Mouse (Mus musculus): ENCODE data around the gene Gjd3. TPM values are rescaled to one million over a fixed set of nuclear protein-coding genes. Genes with fewer than 3 reads are reported as not detected.

Gene Gjd3
- total and polyA plus RNA-seq, 2 experiments from 2014 or later: 4.5 to 5.1 TPM

DNA sequence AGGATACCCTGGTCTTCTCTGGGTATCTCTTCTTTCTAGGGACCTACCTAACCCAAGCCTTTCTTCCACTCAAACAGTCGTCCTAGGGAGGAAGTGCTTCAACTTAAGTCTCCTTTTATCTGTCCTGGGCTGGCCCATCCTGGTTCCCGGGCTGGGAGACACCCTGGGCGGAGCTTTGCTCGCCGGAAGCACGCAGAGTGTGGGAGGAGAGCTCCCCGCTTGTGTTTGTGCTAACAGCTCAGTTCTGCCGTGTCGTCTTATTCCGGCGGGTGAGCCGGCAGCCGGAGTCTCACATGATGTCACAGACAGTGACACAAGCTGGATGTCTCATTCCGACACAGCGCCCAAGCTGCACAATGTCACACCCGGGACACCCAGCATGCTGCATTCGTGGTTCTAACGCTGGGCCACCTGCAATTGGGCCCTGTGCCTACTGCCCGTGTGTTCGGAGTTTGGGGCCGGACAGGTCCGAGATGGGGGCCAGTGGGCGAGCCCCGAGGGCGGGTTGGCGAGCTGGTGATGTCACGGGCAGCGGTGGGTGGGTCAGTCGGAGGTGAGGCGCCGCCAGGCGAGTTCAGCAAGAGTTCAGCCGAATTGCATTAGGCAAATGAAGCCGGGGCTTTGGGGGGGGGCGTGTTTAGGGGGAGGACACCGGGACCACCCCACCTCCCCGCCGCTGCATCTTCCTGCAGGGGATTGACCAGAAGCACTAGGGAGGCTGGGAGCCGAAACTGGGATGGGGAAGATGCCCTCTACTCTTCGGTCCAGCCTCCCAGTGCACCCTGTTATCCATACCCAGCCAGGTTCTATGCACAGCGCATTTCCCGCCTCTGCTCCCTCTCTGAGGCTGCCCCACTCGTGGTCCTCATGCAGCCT lies 23.1 kb downstream of the Gjd3 start:
- Histone ChIP-seq H3K4me3 (ENCODE audit: low read depth, low read length) (peak overlapping the region; percentile 57), H3K27ac (ENCODE audit: low read depth, low read length) (no peak overlapping the region), H3K36me3 (ENCODE audit: insufficient read depth, low read length) (no peaks in the 10 kb centered on the region), H3K27me3 (ENCODE audit: insufficient read depth, low read length) (no peaks in the 10 kb centered on the region), H3K9ac (replicated peaks; ENCODE audit: low read length, poor library complexity, severe bottlenecking) (peak overlapping the region; percentile 65), H3K4me1 (ENCODE audit: insufficient read depth, low read length) (peaks cover 30% of the 10 kb centered on the region), H3K4me2 (ENCODE audit: low read depth, low read length, poor library complexity, severe bottlenecking) (peak overlapping the region; percentile 99), H3K9me3 (ENCODE audit: low read length) (no peaks in the 10 kb centered on the region)
- no peak for TF ChIP-seq CTCF (IDR thresholded peaks at IDR 0.05)
- DNase-seq (ENCODE audit: low spot score) (peak; percentile 73), ATAC-seq (ENCODE audit: low FRiP score) (0 out of 2 replicates have a peak, but pooled peaks have one; percentile 15)
- under 1% methylated on average over 43 of the region's 43 CpGs for WGBS

DNA sequence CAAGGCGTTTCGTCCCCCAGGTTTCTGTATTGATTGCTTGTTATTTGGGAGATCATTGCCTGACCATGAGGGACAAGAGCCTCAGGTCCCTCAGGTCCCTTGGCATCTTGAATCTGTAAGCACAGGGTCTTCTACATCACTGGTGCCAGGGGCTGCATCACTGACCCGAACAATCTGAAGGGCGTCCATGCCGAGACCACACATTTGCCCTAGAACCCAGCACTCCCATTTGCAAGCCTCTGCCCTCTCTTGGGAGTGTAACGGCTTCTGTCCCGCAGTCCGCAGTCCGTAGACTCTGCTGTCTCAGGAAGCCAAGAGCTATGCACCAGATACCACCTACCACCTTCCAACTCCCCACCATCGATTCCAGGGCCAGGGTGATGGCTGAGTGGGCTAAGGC lies 26.5 kb downstream of the Gjd3 start:
- no peak for ATAC-seq (ENCODE audit: low FRiP score)
- DNase-seq (ENCODE audit: low spot score): no peak
- Histone ChIP-seq H3K27ac (ENCODE audit: low read depth, low read length) (no peak overlapping the region), H3K4me2 (ENCODE audit: low read depth, low read length, poor library complexity, severe bottlenecking) (no peak overlapping the region), H3K9ac (replicated peaks; ENCODE audit: low read length, poor library complexity, severe bottlenecking) (no peak overlapping the region), H3K4me1 (ENCODE audit: insufficient read depth, low read length) (peaks cover 14% of the 10 kb centered on the region), H3K27me3 (ENCODE audit: insufficient read depth, low read length) (no peaks in the 10 kb centered on the region), H3K9me3 (ENCODE audit: low read length) (no peaks in the 10 kb centered on the region), H3K36me3 (ENCODE audit: insufficient read depth, low read length) (no peaks in the 10 kb centered on the region), H3K4me3 (ENCODE audit: low read depth, low read length) (no peak overlapping the region)
- WGBS: 82% methylated on average over 10 of the region's 10 CpGs
- no peak for TF ChIP-seq CTCF (IDR thresholded peaks at IDR 0.05)

DNA sequence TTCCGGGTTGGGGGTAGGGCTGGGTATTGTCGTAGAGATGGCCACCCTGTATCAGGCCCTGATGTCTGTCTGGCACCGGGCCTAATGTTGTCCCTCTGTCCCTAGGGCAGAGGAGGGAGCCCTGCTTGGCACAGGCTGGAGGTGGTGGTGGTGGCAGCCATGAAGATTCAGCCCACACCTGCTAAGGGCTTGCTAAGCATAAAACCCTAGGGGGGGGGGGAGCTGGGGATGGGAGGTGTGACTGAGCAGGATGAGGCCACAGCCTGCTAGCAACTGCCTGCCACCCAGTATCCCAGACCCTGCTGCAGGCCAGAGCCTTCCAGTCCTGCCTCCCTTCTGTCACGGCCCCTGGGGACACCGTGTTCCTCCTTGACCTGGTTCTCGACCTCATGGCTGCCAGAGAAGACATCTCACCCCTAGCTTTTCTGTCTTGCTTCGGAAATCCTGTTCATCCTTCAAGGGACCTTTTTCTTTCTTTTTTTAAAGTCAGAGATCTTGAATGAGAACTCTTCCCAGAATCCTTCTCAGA lies 27.0 kb downstream of the Gjd3 start:
- Histone ChIP-seq H3K4me1 (ENCODE audit: insufficient read depth, low read length) (peaks cover 11% of the 10 kb centered on the region; the same call in 1 of the 2 replicates), H3K27me3 (ENCODE audit: insufficient read depth, low read length) (no peaks in the 10 kb centered on the region), H3K9ac (replicated peaks; ENCODE audit: low read length, poor library complexity, severe bottlenecking) (no peak overlapping the region), H3K4me2 (ENCODE audit: low read depth, low read length, poor library complexity, severe bottlenecking) (no peak overlapping the region), H3K27ac (ENCODE audit: low read depth, low read length) (no peak overlapping the region), H3K9me3 (ENCODE audit: low read length) (no peaks in the 10 kb centered on the region), H3K4me3 (ENCODE audit: low read depth, low read length) (no peak overlapping the region), H3K36me3 (ENCODE audit: insufficient read depth, low read length) (no peaks in the 10 kb centered on the region)
- ATAC-seq (ENCODE audit: low FRiP score): no peak
- no peak for DNase-seq (ENCODE audit: low spot score)
- TF ChIP-seq CTCF (IDR thresholded peaks at IDR 0.05): no peak
- WGBS: 41% methylated on average over 7 of the region's 7 CpGs

DNA sequence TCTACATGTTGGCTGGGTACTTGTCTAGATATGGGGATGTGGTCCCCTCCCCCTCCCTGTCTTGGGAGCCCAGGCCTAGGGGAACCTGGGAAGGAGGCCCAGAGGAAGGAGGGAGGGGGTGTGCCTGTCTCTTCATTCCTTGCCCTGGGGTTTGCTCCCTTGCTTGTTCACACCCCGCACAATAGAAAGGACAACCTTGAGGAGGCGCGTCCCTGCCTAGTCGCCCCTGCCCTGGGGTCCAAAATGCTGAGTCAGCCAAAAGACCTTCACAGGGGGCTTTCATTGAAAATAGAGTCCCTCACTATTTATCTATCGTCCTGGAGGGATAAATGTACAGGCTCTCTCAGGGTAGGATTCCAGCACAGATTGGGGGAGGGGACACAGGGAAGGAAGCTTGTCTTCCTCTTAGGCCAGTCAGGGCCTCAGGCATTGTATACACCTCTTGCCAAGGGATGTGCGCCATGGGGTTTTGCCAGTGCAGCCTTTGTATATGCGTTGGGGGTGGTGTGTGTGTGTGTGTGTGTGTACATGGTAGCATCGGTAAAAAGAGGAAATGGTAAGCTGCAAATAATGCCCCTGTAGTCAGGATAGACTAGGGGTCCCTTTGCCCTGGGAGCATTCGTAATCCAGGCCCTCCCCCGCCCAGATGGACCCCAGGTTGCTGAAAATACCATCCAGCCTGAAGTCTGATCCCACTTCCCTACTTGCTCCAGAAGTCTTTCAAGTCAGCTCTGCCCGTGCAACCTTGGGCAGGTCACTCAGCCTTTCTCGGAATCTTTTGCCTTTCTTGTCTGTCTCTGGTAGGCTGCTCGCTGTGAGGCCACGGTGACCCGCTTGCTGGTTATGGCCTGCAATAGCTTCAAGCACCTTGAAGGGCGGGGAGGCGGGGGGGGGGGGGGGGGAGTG lies 27.8 kb downstream of the Gjd3 start:
- Histone ChIP-seq H3K27ac (ENCODE audit: low read depth, low read length) (no peak overlapping the region), H3K27me3 (ENCODE audit: insufficient read depth, low read length) (no peaks in the 10 kb centered on the region), H3K4me3 (ENCODE audit: low read depth, low read length) (no peak overlapping the region), H3K9ac (replicated peaks; ENCODE audit: low read length, poor library complexity, severe bottlenecking) (no peak overlapping the region), H3K36me3 (ENCODE audit: insufficient read depth, low read length) (no peaks in the 10 kb centered on the region), H3K4me1 (ENCODE audit: insufficient read depth, low read length) (peaks cover 11% of the 10 kb centered on the region; the same call in 1 of the 2 replicates), H3K9me3 (ENCODE audit: low read length) (no peaks in the 10 kb centered on the region), H3K4me2 (ENCODE audit: low read depth, low read length, poor library complexity, severe bottlenecking) (peak overlapping the region; percentile 28; the same call in 1 of the 2 replicates)
- TF ChIP-seq CTCF (IDR thresholded peaks at IDR 0.05): no peak
- no peak for ATAC-seq (ENCODE audit: low FRiP score)
- DNase-seq (ENCODE audit: low spot score): no peak
- WGBS: 22% methylated on average over 17 of the region's 17 CpGs

DNA sequence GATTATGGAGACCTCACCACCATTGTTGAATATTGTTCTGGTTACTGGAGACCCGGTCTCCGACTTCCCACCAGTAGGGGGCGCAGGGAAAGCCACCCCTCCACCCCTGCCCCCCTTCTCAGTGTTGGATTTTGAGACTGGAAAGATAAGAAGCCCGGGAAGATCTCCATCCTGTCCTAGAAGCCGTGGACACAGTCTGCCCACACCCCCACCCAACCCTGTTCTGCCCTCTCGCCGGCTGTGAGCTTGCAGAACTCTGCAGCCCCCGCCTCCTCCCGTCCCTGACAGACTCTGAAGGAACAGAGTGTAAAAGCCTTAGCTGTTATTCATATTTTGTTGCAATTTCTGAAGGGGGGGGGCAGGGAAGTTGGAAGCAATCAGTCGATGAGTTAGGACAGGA lies 28.4 kb downstream of the Gjd3 start:
- H3K4me1 ChIP-seq (ENCODE audit: insufficient read depth, low read length): peaks cover 11% of the 10 kb centered on the region; the same call in 1 of the 2 replicates

More for the DNA sequence above, 28.4 kb downstream of the Gjd3 start:
- ATAC-seq (ENCODE audit: low FRiP score): no peak
- Histone ChIP-seq H3K27me3 (ENCODE audit: insufficient read depth, low read length) (no peaks in the 10 kb centered on the region), H3K36me3 (ENCODE audit: insufficient read depth, low read length) (no peaks in the 10 kb centered on the region), H3K9ac (replicated peaks; ENCODE audit: low read length, poor library complexity, severe bottlenecking) (no peak overlapping the region), H3K27ac (ENCODE audit: low read depth, low read length) (no peak overlapping the region), H3K4me2 (ENCODE audit: low read depth, low read length, poor library complexity, severe bottlenecking) (peak overlapping the region; percentile 28; the same call in 1 of the 2 replicates), H3K9me3 (ENCODE audit: low read length) (no peaks in the 10 kb centered on the region), H3K4me3 (ENCODE audit: low read depth, low read length) (no peak overlapping the region)
- 9% methylated on average over 10 of the region's 10 CpGs for WGBS
- peak; percentile 77 for TF ChIP-seq CTCF (IDR thresholded peaks at IDR 0.05)
- DNase-seq (ENCODE audit: low spot score): peak; percentile 71

All from midbrain, postnatal 0 days (tissue).